Mouse (Mus musculus): ENCODE measurements at regions not wholly inside any gene's neighbourhood (a gene's known extent, or its start where the extent isn't known, plus 50 kb on each side); places are given as distances from the start of the nearest gene placed in this dataset.

- no peak for TF ChIP-seq POLR2A (IDR thresholded peaks at IDR 0.05; ENCODE audit: insufficient read depth, low read depth, low read length)
- no peak for TF ChIP-seq CTCF (IDR thresholded peaks at IDR 0.05; ENCODE audit: insufficient read depth, low read depth, low read length)
Observed at GRCm38 (mm10) chr3:70384235-70384634, 376.8 kb downstream of the Otol1 start.

Measured in olfactory bulb, adult 2 months (tissue).